Mouse (Mus musculus) forelimb bud, embryonic 11.5 days (tissue): ENCODE measurements at regions not wholly inside any gene's neighbourhood (a gene's known extent, or its start where the extent isn't known, plus 50 kb on each side); places are given as distances from the start of the nearest gene placed in this dataset.
"Not testable (repeated sequence)": the region's sequence is repeated elsewhere in the genome, so short reads cannot be mapped to it uniquely, and the experiment has no call there.

Experiments
- DNase-seq: peaks from one replicate; pipeline ENCODE4 v3.0.0-alpha.2; 2012; ENCODE audit warnings: low read depth, low spot score

DNA sequence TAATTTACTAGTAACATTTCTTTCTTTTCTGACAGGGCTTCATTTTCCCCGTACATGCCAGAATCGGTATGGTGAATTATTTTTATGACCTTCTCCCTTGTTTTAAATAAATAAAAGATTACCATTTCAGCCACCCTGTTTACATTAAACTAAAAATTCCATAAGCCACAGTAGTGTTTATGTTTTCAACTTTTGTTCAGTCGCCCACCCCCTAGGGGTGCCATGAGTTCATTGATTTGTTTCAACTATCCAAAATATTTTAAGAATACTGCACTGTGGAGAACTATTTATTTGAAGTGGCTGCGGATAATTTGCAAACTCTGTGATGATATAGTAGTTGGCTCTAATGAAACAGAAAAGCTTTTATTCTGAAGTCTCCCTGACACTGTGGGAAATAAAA, 132.9 kb downstream of the Tfec start:
- no peak for DNase-seq

DNA sequence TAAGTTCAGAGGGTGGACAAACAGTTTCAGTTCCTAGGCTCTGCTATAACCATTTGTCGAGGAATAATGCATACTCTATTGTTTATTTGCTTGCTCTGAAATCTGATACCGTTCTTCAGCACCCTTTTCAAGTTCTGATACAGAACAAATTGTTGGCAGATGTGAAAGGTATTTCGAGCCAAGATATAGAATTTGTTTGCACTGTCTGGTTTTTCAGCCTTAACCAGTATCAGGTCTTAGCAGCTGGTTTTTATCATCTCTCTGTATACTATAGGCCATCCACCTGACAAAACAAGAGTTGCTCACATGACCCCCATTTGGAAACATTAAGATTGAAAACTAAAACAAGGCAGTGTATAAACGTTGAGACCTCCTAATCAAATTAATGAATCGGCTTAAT, 133.5 kb downstream of the Tfec start:
- peak; percentile 10 for DNase-seq

DNA sequence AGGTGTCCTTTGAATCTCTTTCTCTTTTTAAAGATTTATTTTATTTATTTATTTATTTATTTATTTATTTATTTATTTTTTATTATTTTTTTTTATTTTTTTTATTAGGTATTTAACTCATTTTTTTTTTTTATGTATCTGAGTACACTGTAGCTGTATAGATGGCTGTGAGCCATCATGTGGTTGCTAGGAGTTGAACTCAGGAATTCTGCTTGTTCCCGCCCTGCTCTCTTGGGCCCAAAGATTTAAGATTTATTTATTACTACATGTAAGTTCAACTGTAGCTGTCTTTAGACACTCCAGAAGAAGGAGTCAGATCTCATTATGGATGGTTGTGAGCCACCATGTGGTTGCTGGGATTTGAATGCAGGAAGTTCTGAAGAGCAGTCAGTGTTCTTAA, 143.2 kb downstream of the Tfec start:
- not testable (repeated sequence) for DNase-seq

DNA sequence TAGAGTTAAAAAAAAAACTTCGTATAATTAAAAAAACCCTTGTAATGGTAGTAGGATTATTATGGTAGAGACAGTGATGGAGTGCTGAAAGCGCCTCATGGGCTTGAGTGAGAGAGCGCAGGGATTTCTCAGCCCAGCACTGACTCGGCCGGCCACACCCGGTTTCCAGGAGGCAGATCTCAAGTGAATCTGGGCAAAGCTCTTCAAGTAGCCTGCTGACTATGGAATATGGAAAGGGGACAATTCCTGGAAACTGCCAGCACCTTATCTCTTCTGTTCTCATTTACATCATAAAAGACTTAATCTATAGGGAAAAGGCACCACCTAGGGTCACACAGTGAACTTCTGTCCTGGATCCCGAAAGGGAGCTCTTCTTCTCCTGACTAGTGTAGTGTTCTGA, 165.1 kb downstream of the Tfec start:
- no peak for DNase-seq

DNA sequence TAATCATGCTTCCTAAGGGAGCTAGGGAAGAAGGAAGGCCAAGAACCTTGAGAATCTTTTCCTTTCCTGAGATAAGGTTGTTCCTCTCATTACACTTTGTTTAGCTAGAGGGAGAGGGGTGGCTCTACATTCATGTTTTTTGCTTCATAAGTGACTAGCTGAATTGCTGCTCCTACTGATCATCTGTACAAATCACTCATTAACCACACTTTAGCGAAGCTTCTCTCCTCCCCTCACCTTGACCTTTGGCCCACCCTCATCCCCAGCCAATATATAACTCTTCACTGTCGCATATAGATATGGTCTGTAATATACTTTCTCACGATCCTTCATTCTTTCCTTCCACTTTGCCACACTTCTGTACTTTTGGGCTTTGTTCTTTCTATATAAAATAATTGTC, 166.1 kb downstream of the Tfec start:
- no peak for DNase-seq

DNA sequence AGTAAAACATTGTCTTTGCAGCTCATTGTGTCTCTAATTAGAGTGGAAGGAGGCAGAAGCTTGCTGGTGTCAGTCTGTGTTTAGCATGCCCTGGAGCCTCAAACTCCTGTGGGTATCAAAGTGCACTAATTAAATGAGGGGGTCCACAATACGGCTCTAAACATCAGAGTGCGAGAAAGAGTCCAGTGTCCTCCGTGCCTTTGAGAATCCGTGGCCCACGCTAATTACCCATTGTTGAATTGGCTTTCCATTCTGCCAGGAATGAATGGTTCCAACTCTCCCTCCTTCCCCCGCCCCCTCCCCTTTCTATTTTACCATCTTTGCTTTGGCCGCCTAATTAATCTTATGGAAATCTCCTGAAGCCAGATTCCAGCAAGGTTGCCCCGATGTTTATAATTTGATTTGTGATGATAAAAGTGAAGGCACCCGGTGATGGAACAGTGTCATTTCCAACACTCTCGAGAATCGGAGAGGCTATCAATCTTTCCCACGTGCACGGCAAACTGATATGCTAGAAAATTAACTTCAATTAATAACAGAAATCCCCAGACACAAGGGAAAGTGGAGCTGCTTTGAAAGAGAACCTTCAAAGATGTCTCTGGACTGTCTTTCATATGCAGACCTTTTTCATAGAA, 170.9 kb downstream of the Tfec start:
- DNase-seq = no peak

DNA sequence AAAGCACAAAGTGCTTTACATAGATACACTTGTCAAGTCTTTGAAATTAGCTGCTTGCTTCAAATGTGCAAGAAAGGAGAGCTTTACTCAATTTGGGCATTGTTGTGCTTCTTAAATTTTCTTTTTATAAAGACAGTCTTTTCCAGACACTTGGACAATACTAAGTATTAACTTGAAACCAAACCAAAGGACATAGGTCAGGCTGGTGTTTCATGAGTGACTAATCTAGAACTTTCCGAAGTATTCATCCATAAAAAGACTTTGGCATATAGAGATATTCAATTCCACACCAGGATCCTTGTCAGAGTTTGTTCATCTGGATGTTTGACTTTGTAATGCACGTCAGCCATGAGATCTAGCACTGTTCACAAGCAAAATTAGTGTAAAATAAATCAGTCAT, 173.0 kb downstream of the Tfec start:
- DNase-seq = no peak

DNA sequence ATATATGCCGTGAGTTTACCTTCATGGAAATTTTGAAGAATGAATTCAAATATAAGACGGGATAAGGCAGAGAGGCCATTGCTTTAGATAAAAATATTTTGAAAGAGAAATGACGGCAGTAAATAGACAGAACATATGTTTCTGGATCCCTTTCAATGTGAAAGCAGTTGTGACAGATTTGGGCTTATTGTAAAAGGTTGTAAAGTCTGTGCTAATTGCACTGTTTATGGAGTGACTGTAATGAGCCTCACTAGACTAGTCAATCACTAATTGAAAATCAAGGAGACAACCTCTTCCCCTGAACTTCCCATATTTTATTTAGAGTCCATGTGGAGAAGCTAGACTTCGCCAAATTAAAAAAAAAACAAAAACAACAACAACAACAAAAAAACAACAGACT, 193.7 kb downstream of the Tfec start:
- DNase-seq = no peak

DNA sequence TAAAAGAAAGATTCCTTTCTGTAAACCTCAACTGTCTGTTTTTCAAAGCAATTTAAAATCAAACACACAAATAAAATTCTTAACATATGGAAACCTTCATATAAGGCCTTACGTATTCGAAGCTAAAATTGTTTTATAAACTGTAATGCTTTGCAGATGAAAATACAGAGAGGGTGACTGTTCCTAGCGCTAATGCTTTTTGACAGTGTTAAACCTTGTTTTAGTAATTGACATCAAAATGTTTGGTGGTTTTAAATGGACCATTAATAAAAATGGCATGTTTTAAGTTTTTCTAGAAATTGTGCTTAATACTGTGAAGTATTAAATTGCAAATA, 194.9 kb downstream of the Tfec start:
- DNase-seq = no peak

DNA sequence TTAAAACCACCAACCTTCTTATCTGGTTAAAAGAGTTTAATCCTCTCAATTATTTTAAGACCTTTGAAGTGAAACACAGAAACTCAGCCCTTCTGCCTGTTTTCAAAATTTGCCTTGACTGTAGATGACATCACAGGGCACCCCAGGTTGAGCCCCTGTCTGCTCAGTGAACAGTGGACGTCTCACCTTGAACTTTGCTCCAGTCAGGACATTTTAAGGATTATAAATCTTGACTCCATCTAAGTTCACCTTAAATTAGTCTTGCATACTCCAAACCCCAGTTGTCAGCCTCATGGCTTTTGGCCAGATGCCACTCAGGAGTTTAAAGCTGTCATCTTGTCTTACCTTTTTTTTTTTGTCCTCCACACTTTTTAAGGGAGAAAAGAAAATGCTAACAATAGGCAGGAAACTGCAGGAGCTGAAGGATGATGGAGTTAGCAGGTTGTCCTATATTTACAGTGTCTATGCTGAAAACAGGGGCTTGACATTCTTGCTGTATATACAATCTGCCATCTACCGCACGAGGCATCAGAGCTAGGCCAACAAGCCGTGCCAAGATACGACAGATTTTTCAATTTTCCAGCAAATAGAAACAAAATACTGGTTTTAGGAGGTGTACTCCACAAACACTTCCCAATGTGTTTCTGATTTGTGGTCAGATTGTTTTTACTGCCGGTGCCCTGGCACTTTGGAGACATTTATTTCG, 195.4 kb downstream of the Tfec start:
- DNase-seq = peak; percentile 72

DNA sequence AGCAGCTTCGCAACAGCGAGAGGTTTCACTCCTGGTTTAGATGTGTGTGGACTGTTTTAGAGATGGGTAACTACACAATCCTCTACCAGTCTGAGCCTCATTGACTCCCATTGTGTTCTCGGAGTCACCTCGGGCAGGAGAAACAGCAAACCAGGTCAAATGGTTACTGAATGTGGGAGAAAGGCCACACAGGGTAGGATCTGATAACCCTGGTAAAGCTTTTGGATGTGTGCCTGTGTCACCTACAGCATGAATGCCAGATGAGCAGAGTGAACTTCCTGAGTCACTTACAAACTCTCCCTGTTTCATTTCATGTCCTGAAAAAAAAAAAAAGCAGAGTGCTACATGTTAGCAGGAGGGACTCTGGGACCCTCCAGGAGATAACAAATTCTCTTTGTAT, 201.0 kb downstream of the Tfec start:
- DNase-seq = no peak

DNA sequence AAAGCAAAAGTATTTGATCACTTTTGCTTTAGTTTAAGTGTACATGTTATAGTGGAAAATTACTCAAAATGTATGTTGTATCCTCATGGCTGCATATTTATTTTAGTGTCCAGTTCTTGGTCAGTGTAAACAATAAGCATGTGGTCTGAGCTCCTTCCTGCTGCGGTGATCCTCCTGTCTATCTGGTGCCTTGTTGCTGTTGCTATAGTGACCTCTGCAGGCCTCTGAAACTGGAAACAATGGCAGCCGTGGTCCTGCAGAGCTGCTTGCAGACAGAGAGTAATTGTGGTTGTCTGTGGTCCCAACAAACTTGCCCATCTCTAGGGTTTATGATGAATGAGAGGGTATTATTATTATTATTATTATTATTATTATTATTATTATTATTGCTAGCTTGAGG, 230.2 kb downstream of the Tfec start:
- peak; percentile 17 for DNase-seq

DNA sequence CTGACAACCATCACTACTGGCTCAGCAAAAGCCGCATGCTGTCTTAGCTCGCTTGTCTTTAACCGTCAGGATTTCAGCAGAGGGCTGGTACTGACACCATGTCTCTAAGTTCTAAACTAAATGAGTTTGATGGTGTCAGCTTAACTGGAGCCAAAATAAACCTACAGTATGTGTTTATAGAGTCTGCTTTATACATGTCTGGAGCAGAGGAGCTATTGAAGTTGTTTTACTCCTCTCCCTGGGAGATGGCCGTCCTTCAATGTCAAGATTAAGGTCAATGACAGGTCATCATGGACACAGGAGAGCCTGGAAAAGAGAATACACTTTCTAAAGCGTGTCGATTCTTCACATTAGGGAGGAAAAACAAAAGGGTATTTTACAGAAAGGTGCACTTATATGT, 231.0 kb downstream of the Tfec start:
- DNase-seq = no peak

DNA sequence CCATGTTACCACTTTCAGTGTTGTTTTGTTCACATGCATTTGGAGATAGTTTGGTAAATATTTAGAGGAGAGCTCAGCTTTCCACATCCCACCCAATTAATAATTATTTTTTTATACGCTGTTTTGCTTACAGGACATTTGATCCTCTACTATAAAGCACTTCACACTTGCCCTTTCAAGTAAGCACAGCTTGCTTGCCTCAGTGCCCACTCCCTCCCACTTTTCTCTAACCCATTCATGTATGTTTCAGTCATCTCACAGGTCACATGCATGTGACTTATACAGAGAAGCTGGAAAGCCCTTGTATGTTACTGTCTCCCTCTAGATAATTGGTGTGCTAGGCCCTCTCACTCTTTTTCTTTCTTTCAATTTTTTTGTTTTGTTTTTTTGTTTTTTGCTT, 252.0 kb downstream of the Tfec start:
- DNase-seq = no peak

DNA sequence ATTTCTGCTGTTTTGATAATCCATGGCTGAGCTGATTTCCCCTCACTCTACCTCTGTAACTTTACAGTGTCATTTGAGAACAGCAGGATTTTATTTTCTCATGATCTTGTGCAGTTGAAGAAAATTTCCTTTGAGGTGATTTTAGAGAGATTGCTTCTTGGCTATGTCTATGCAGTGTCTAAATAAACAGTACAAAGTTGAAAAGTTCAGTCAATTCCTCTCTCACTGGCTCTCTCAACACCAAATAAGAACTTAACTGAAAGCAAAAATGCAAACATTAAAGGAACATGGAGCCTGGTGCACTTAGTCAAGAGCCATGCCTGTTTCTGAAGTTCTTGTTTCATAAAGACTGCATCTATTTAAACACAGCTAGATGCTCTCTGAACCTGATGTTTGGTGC, 254.7 kb downstream of the Tfec start:
- no peak for DNase-seq

DNA sequence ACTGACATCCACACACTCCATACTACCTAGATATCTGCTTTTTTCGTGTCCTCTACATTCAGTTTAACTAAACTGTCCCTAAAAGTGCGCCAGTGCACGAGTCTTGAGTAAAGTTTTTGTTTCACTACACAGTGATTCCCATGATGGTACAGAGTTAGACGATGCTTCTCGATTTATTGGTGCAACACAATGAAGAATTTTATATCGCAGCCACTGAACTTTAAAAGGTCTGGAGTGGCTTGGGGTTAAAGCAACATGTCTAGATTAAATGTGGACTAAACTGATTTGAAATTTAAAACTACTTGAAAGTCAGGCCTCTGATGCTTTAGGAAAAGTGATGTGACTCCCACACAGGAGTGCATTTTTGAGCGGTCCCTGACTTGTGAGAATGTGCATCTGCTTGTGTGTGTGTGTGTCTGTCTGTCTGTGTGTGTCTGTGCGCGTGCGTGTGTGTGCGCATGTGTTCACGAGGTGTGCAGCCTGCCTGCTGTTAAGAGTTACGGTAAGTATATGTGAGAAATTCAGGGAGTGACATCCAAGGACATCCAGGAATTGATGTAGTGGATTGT, 261.4 kb downstream of the Tfec start:
- no peak for DNase-seq

DNA sequence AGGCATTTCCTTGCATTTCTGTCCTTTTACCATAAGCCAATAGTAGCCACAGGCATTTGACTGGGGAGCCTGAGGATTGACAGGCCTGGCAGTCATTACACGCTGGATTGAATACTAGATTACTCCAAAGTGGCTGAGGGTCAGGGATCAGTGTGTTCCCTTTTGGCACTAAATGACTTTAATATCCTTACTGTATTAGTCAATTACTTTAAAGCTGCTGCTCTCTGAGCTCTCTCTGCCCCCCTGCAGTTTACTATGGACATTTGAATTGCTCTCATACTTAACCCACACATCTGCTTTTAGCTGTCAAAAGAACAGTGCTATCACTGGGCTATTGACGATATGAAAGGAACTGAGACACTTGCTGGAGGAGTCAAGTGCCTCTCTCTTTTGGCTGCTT, 262.1 kb downstream of the Tfec start:
- DNase-seq = no peak

DNA sequence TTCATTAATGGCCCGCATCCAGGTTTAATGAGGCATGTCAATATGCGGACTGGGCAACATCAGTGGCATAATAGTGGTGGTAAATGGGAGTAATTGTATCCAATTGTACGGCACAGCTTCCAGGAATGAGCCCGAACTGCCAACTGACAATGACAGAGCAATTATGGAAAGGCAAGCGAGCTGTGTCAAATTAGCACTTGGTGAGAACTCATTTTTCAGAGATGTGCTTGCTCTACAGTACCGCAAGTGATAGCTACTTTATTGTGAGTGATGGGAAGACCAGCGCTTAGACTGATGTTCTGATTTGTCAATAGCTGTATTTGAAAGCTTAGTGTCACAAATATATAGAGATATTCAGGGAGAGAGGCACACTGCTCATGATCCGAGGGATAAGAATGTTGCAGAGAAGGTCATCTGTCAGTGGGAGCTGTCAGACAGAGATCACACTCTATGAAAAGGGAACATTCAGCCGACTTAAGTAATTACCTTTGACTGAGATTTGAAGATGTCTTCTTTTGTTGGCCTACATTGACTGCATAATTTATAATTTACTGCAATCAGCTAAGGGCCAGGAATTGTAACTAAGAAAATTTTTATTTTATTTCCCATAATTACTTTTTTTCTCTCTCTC, 290.7 kb downstream of the Tfec start:
- no peak for DNase-seq

DNA sequence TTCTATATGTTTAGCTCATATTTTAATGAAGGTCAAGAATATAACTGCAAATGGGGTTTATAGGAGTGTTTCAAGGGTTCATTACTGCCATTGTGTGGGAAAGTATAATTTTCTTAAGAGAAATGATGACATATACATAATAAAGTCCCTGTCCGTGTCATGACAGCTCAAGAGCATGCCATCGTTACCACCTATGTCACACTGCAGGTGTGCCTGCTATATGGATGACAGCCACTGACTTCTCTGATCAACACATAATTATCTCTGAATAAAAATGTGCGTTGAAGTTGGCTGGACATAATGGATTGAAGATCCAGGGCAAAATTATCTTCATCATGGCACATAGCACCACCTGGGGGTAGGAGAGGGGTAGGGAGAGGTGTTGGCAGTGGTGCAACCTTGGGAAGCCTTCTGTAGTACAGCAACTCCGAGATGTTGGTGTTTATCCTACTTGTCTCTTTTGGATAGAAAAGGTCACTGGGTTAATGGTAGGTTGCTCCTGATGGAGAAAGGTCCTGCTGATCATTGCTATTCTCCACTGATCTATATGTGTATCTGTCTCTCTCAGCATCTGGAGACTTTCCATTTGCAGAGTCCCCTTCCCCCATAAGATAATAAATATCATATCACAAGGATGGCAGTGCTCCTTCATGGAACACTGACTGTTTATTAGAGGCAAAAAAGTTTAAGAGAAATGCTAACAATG, 291.4 kb downstream of the Tfec start:
- no peak for DNase-seq

DNA sequence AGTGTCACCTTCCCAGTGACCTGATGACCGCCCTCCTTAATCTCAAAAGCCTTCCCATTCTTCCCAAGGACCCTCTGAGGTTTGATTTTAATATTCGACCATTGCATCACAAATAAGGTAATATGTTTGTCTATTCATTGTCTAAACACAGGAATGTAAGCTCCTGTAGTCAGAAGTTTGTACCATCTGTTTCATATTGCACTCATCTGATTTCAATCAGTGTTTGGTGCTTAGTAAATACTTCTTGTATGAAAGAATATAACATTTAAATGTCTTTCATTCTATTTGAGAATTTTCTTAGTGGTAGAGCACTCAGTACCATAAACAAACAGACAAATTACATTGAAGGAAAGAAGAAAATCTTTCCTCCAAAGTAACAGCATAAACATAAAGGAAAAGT, 305.8 kb downstream of the Tfec start:
- DNase-seq = no peak

DNA sequence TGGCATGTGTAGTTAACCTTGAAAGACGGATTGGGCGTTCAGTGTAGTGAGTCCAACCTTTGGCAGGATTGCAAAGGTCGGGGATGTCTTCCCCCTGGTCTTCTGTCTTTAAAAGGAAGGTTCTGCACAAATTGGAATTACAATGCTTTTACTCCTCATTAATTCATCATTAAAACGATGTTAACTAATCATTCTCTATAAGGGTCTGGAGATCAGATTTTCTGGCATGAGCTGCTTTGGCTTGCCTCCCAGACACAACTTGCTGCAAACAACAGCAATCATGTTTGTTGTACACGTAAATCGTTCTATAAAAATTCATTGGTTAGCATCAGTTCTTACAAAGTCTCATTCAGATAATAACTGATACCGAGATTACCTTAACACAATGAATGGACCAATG, 315.9 kb downstream of the Tfec start:
- DNase-seq = no peak

DNA sequence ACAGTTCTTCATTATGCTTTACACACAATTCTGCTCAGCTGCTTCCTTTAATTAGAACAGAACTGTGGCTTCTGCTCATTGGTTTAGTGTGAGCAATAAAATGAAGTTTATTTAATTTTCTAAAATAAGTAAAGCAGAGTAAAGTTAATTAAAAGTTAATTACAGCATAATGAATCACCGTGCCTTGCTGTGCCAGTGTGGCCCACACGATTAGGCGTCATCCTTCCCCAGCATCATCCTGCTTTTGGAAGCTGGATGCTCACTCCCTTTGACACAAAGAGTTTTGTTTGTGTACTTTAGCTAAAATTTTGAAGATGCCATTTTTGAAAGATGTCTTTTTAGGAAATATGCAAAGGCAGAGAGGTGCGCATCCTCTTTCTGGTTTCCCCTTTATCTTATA, 316.4 kb downstream of the Tfec start:
- DNase-seq = no peak

DNA sequence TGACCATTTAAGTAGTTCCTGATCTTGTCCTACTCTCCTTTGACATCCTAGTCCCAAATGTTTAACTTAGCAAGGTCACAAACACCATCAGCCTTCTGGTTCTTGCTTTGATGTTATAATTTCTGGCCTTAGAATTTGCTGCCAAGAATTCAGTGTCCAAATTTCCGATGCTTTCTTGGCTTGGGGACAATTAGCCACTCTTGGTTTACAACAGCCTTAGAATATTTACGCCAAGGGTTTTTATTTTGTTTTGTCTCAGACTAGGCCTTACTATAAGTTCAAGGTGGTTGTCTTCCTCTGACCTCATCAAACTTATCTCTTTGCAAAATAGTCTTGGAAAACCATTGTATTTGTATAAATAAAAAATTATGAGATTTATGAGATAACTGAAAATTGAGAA, 322.4 kb downstream of the Tfec start:
- DNase-seq = no peak
